Mouse (Mus musculus) regulatory T cell (primary cell): ENCODE results near the gene Dynll1.
"Not testable (repeated sequence)": the region's sequence is repeated elsewhere in the genome, so short reads cannot be mapped to it uniquely, and the experiment has no call there.

Source experiments
- in situ Hi-C: fragments of 300-600 bp; cut with MboI, MseI; formaldehyde crosslinking; loops from one replicate; pipeline ENCODE4 v1.15.1; 2025; ENCODE audit warnings: high pct_unique_total_duplicates

Dynll1 gene

DNA sequence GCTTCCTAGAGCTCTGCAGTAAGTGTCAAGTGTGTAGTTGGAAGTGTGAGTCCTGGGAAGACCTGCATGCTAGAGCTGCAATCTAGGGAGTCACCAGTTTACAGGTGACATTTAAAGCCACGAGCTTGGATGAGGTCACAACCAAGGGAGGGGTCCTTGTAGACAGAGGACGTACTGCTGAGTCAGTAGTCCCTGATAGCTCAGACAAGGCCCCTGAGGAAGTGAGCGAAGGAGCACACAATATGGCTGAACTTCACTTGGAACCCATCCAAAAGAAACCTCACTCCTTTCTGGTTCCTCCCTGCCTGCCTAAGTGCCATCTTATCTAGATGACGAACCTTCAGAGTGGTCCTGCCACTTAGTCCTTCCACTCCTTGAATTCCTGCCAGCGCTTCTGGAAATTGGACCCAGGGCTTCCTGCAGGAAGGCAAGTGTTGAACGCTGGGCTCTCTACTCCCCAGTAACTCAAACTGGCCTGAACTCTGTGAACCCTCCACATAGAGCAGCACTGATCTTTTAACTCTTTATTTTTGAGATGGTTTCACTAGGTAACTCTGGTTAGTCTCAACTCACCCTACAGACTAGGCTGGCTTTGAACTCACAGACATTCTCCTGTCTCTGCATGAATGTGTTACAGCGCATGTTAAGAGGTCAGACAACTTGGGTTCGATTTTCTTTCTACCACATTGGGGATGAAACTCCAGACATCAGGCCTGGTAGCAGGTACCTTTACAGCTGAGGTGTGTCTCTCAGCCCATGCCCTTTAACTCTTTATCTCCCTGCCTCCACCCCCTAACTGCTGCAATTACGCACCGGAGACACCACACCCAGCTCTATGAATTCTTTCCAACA is 12.2 kb upstream of the Dynll1 start:
- in situ Hi-C loops, result no loop called here

DNA sequence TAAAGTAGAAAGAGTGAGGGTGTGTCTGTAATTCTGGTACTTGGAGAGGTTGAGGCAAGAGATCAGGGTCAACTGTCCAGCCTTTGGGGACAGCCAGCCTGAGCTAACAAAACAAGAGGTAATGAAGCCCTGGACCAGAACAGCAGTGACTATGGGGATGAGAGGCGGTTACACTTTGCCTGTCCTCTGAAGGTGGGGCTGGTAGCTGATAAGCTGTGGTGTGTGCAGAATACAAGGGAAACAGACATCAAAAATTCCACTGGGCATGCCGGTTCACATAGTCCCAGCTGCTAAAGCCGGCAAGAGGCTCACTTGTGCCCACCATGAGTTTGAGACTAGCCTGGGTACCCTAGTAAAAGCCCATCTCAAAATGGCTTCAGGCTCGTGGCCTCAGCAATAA is 11.6 kb upstream of the Dynll1 start:
- in situ Hi-C loops, result no loop called here

DNA sequence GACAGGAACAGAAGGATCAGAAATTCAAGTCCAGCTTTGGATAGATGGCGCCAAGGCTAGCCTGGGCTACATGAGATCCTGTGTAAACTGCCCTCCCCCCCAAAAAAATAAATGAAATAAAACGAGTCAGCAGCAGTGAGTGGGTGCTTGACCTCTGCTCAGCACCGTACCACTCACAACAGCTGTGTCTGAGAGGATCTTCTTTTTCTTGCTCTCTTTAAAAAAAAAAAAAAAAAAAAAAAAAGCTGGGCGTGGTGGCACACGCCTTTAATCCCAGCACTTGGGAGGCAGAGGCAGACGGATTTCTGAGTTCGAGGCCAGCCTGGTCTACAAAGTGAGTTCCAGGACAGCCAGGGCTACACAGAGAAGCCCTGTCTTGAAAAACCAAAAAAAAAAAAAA is 1.4 kb upstream of the Dynll1 start:
- in situ Hi-C loops, result not testable (repeated sequence)

DNA sequence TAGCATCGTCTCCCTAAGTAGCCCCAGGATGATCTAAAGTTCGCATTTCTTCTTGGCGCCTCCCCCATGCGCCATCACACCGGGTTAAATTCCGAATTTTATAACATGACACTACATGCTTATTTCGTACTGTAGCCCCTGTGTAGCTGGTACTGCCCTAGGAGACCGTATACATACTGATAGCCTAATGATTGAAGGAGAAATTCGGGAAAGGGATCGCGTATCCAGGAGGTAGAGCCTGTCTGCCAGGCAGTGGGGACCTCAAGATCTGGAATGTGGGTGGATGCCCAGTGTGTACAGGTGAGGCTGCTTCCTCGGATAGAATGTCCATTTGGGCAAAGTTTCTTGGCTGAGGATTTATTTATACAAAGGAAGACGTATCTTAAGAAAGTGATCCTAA is 816 bp upstream of the Dynll1 start:
- in situ Hi-C loops, result no loop called here

DNA sequence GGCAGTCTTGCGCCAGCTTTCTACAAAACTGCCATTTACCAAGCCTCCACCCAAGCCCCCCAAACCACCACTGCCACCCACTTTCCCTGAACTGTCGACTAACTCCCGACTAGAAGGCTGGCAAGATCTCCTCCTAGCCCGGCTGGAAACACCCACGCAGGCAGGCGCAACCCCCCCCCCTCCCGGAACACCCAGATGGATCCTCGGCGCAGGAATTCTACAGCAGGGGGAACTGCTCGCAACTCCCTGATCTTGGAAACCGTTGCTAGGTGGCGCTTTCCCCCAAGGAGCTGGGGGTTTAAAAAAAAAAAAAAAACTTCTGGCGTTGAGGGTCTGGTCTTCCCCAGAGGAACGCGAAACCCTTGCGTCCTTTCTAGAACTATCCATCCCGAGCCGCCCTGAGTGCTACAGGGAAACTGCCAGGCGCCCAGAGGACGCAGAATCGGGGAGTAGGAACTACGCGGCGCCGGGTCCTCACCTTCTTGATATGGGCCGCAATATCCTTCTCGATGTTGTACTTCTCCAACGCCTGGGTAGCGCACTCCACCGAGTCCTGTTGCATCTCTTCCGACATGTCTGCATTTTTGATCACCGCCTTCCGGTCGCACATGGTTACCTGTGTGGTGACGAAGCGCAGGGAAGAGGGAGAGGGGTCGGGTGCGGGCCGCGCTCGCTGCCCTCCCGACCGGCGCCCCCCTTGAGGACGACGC is 609 bp downstream of the Dynll1 start:
- in situ Hi-C loops, result no loop called here

DNA sequence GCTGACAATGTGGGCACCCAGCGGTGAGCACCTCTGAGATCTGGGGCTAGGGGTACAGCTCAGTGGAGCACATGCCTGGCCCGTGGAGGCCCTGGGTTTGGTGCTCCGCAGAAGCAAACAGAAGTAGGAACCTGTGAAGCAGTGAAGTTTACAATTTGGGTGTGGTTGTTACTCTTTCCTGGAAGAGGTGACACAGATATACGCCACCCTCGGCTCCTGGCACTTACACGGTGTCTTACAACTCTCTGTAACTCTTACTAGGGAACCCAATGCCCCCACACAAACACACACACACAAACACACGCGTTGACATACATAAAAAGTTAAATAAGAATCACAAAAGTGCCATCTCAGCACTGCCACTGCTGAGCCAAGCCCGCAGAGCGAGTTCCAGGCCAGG is 4.5 kb downstream of the Dynll1 start:
- in situ Hi-C loops, result no loop called here

DNA sequence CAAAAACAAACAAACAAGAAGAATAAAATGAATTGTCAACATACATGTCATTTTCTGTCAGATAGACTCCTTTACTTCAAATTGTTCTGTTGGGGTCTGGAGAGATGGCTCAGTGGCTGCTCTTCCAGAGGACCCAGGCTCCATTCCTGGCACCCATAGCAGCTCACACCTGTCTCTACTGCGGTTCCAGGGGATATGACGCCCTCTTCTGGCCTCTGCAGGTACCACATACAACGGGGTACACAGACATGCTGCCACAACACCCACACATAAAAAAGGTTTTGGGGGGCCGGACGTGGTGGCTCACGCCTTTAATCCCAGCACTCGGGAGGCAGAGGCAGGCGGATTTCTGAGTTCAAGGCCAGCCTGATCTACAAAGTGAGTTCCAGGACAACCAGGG is 6.6 kb downstream of the Dynll1 start:
- in situ Hi-C loops, result no loop called here

DNA sequence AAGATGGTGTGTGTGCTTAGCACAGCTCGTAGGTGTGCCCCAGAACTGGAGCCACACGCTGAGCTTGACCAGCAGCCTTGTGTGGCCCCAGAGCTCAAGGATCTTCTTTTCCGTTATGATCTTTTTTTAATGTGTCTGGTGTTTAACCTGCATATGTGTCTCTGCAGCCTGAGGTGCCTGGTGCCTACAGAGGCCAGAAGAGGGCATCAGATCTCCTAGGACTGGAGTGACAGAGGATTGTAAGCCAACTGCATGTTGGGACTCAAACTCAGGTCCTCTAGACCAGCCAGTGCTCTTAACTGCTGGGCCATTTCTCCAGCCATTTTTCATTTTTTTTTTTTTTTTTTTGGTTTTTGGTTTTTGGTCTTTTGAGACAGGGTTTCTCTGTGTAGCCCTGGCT is 16.1 kb downstream of the Dynll1 start:
- in situ Hi-C loops, result loop anchor here (5.0 kb wide), 1 partner anchor 63 kb away; the partner anchor contains the start of gene Cox6a1

DNA sequence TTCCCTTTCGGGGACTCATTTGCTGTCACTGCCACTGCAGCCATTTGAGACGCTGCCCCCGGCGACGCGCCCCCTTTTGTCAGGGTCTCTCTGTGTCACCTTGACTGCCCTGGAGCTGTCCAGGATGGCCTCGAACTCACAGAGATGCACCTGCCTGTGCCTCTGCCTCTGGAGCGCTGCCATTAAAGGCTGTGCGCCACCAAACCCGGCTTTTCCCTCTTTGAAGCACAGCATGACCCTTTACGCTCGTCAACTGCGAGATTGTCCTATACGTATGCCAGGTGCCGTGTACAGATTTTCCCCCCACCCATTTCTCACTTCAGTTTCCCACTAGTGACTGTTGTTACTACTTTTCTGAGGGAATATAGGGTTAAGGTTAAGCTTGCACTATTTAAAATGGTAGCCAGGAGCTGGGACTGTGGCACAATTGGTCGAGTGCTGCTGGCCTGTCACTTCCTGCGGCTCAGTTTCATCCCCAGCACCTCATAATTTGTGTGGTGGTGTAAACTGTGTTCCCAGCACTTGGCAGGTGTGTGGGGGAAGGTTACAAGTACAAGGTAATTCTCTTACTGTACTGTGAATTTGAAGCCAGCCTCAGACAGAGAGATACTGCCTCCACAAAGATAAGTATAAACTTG is 20.6 kb downstream of the Dynll1 start:
- in situ Hi-C loops, result loop anchor here (5.0 kb wide), 1 partner anchor 67 kb away; the partner anchor contains the start of gene Cox6a1

DNA sequence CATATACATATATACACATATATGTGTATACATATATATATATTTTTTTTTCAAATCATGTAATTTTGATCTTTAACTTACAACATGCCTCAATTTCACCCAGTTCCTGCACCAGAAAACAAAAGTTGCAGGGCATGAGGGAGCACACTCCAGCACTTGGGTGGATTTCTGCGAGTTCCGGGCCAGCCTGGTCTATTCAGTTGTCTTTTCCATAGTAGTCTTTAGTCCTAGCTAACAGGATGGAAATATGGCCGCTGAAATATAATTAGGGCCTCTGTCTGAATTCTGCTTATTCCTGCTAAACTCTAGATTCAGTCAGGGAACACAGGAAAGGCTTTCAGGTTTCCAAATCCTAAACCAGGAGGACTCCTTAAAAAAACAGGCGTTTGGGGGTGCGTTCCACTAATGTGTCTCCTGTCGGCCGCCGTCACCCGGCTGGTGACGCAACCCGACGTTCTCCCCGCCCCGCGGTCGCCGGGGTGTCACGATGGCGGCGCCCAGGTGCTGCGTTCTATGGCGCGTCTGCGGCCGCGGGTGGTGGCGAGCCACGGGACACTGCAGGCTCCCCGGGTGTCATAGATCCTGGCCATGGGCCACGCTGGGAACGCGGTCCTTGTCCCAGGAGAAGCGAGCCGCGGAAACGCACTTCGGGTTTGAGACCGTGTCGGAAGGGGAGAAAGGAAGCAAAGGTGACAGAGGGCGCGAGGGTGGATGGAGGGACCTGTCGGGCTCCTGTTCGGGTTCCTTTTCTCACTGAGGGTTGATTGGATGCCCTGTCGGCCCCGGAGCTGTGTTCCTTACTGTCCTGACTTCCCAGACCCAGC is 21.4 kb downstream of the Dynll1 start, which contains the start of gene Coq5:
TSS of gene Coq5 (plus strand) at position 441 of the 824 bp plus-strand sequence.
- in situ Hi-C loops, result loop anchor here (5.0 kb wide), 1 partner anchor 68 kb away; the partner anchor contains the start of gene Cox6a1

DNA sequence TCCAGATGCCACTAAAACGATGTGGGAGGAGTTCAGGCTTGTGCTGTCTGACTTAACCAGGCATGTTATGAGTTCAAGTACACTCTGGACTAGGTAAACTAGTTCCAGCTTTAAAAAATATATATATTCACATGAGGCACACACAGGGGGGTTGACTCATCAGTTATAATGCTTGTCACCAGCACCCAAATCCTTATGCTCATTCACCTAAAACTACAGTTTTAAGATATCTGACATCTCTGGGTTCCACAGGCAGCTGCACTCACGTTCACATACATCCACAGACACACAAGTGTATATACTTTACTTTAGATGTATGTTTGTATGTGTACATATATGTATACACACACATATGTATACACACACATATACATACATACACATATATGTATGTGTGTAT is 22.0 kb downstream of the Dynll1 start:
- in situ Hi-C loops, result no loop called here

DNA sequence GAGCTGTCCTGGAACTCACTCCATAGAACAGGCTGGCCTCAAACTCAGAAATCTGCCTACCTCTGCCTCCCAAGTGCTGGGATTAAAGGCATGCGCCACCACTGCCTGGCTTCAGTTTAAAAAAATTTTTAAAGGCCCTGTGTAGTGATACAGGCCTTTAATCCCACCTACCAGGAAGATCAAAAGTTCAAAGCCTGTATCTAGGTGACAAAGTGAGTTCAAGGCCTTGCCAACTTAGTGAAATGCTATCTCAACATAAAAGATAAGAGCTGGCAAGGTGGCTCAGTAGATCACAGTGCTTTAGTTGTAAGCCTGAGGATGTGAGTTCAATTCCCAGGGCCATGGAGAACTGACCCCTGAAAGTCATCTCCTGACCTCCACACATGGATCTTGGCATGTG is 22.7 kb downstream of the Dynll1 start:
- in situ Hi-C loops, result no loop called here

DNA sequence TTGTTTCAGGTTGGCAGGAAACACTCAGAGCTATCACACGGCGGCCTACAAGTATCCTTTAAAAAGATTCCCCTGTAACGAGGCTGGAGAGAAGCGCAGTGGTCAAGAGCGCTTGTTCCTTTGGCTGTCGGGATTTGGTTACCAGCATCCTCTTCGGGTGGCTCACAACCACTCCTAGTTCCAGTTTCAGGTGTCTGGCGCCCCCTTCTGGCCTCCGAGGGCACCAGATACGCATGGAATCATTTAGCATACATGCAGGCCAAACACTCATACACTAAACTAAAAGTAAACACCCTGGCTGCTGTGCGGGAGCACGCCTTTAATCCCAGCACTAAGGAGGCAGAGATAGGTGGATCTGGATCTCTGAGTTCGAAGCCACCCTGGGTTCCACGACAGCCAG is 24.8 kb downstream of the Dynll1 start:
- in situ Hi-C loops, result no loop called here

DNA sequence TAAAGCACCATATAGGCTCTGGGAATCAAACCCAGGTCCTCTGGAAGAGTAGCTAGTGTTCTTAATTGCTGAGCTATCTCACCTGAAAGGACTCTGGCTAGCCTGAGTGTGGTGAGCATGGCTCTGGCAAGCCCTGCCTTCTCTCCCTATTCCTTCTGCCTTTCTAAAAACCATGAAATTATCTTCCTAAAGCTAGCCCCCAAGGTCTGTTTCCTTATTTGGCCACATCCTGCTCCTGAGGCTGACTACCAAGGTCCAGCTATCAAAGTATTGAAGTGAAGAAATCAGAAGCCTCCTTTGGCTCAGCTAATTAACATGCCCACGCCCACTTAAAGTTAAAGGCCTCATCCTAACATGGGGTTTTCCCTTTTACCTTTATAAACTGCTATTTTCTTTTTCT is 26.0 kb downstream of the Dynll1 start:
- in situ Hi-C loops, result no loop called here

DNA sequence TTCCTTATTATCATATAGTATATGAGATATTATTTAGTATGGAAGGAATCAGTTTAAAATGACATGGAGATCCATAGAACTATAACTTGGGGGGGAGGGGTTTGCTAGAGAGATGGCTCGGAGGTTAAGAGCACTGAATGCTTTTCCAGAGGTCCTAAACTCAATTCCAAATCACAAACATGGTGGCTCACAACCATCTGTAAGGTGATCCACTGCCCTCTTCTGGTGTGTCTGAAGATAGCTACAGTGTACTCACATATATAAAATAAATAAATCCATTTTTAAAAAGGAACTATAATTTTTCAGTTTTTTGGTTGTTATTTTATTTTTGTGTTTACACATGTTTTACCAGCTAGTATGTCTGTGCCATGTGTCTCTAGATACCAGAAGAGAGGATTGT is 26.4 kb downstream of the Dynll1 start:
- in situ Hi-C loops, result no loop called here

DNA sequence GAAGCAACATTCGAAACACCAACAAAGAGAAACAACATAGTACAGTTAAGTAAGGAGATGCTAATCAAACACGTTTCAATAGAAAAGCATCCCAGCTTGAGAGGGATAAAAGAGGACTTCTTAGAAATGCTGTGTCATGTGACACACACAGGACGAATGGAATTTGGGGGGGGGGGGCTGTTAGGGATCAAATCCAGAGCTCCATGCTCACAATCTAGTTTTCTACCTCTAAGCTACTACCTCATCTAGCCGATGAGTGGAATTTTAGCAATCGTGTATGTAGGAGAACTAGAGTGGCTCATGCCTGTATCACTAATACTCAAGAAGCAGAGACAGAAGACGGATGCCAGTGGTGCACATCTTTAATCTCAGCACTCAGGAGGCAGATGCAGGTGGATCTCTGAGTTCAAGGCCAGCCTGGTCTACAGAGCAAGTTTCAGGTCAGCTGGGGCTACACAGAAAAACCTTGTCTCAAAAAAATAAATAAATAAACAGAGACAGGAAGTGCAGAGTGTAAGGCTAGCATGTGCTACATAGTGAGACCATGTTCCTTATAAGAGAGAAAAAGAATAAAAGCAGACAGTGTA is 27.2 kb downstream of the Dynll1 start:
- in situ Hi-C loops, result no loop called here

DNA sequence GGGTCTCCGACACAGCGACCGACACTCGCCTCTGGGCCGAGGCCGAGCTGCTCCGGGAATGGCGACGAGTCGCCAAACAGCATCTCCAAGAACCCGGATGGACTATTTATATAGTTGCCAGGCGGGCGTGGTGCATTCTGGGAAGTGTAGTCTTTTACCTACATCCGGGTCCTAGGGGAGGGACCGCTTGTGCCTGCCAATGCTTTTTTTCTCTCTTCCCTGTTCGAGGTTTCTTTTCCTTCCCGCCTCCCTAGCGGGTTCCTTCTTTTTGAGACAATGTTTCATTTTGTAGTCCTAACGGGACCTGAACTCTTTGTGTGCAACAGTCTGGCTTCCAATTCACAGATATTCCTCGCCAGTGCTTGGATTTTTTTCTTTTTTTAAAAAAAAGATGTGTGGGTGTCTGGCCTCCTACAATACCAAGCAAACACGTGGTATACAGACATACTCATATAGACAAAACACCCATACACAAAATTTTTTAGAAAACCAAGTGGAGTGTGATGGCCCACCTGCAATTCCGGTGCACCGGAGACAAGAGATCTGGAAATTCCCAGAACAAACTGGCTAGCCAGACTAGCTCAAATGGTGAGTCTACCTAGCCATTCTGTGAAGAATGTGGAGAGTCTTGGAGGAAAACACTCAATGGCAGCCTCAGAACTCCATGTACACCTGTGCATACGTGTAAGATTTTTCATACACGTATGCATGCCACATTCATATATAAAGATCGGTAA is 27.8 kb downstream of the Dynll1 start, which contains the start of gene Rnf10:
TSS of gene Rnf10 (minus strand) at position 87 of the 737 bp plus-strand sequence.
- in situ Hi-C loops, result no loop called here

DNA sequence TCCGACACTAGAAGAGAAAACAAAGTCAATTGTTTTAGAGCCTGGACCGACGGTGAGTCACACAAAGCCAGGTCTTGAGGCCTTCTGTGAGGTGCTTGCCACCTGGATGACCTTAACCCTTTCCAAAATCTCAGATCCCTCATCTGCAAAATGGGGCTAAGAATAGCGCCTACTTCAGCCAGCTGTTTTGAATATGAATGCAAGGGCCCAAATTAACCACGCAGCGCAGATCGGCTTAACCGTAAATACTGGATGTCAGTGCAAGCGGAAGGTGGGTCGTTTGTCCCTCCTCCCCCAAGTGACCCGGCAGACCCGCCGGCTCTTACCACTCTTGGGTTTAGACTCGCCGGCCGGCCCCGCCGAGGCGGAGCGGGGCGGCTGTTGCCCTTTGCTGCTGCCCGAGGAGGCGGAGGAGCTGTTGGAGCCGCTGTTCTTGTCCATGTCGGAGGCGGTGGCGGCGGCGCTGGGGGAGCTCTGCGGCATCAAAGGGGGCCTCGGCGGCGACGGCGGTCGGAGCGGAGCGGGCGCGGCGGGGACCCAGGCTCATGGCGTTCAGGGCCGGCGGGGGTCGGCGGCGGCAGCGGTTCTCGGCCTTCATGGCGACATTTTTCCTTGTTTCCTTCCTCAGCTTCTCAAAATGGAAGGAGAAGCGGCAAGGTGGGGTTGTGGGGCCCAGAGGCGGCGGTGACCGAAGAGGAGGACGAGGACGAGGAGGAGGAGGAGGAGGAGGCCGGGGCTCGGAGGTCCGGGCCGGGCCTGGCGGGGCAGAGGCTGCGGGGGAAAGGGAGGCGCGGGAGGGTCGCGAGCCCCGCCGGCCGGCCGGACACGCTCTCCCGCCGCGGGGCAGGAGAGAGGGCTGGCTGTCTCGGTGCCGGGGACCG is 28.6 kb downstream of the Dynll1 start:
- in situ Hi-C loops, result no loop called here

DNA sequence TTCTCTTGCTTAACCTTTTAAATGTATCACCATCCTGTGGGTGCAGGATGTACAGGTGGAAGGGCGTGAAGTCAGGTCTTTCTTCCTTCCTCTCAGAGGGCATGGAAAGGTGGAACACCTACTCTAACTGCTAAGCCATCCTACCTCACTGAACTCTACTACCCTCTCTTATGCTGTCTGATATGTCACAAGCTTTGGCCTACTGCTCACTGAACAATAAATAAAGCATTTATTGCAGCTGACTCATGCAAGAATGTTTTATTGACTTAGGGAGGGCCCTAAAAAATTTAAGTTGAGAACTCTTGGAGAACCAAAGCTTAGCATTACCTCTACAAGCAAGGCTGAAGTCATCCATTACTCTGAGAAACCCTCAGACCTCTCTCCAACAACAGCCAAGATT is 30.8 kb downstream of the Dynll1 start:
- in situ Hi-C loops, result no loop called here
